In genomic region chr6:21950676-21951075, GRCm38 (mm10) we compare ENCODE assay signal across 8 mouse cellular contexts. TPM values are rescaled to one million over a fixed set of nuclear protein-coding genes. Genes with fewer than 3 reads are reported as not detected.
A peak's percentile ranks its signal among the peaks of the same experiment; 100 is the strongest.
DNase-seq lines count a peak whose midpoint lies in the region; ATAC-seq and TF ChIP-seq lines count a peak whose summit lies in the region.

No protein-coding gene starts in this region.

- H3K9me3 ChIP-seq in heart, embryonic 11.5 days (replicated peaks; ENCODE audit: control insufficient read depth, low read length), result no peaks in the 10 kb centered on the region
- H3K9me3 ChIP-seq in embryonic facial prominence, embryonic 10.5 days, result no peaks in the 10 kb centered on the region
- H3K9me3 ChIP-seq in midbrain, embryonic 13.5 days, result no peaks in the 10 kb centered on the region

- peak overlapping the region; percentile 85 for H3K4me2 ChIP-seq in heart, embryonic 11.5 days
- peak overlapping the region; percentile 70 for H3K4me2 ChIP-seq in midbrain, embryonic 13.5 days (replicated peaks)

- H3K27ac ChIP-seq in heart, embryonic 11.5 days (ENCODE audit: low read depth, low read length), result no peak overlapping the region
- H3K27ac ChIP-seq in embryonic facial prominence, embryonic 10.5 days (replicated peaks), result no peak overlapping the region
- H3K27ac ChIP-seq in kidney, adult 2 months (ENCODE audit: insufficient read depth, low read depth, low read length), result peak overlapping the region; percentile 95
- no peak overlapping the region for H3K27ac ChIP-seq in midbrain, embryonic 13.5 days

- peaks cover 6% of the 10 kb centered on the region for H3K4me1 ChIP-seq in heart, embryonic 11.5 days (ENCODE audit: control insufficient read depth, insufficient read depth, low read length)
- H3K4me1 ChIP-seq in embryonic facial prominence, embryonic 10.5 days, result peaks cover 8% of the 10 kb centered on the region
- H3K4me1 ChIP-seq in kidney, adult 2 months (ENCODE audit: control insufficient read depth, insufficient read depth, low read length), result peaks cover 4% of the 10 kb centered on the region; the same call in 1 of the 2 replicates
- H3K4me1 ChIP-seq in midbrain, embryonic 13.5 days (replicated peaks), result peaks cover 13% of the 10 kb centered on the region

- 81% methylated on average over 2 of the region's 2 CpGs for WGBS in heart, embryonic 11.5 days (ENCODE audit: insufficient replicate concordance)
- WGBS in embryonic facial prominence, embryonic 10.5 days, result 92% methylated on average over 2 of the region's 2 CpGs
- 46% methylated on average over 2 of the region's 2 CpGs for WGBS in kidney, adult 2 months
- 80% methylated on average over 2 of the region's 2 CpGs for WGBS in midbrain, embryonic 13.5 days

- H3K4me3 ChIP-seq in heart, embryonic 11.5 days (ENCODE audit: low read depth, low read length), result peak overlapping the region; percentile 62
- H3K4me3 ChIP-seq in embryonic facial prominence, embryonic 10.5 days, result peak overlapping the region; percentile 88
- peak overlapping the region; percentile 41; the same call in 1 of the 2 replicates for H3K4me3 ChIP-seq in kidney, adult 2 months (ENCODE audit: insufficient read depth, low read depth, low read length)
- H3K4me3 ChIP-seq in midbrain, embryonic 13.5 days (replicated peaks), result peak overlapping the region; percentile 64

- H3K36me3 ChIP-seq in heart, embryonic 11.5 days (ENCODE audit: control insufficient read depth, insufficient read depth, low read length), result 0 out of 2 replicates have a peak, but pooled peaks cover 4% of the 10 kb centered on the region
- H3K36me3 ChIP-seq in embryonic facial prominence, embryonic 10.5 days (replicated peaks), result peaks cover 41% of the 10 kb centered on the region
- H3K36me3 ChIP-seq in kidney, adult 2 months (ENCODE audit: control insufficient read depth, insufficient read depth, low read length), result peaks cover 1% of the 10 kb centered on the region; the same call in 1 of the 2 replicates
- peaks cover 10% of the 10 kb centered on the region for H3K36me3 ChIP-seq in midbrain, embryonic 13.5 days

- TF ChIP-seq CTCF in kidney, adult 2 months (conservative IDR thresholded peaks at IDR 0.05; ENCODE audit: insufficient read depth, insufficient read length, low read depth, low read length), result no peak

- no peaks in the 10 kb centered on the region for H3K27me3 ChIP-seq in heart, embryonic 11.5 days (ENCODE audit: control insufficient read depth, insufficient read depth, low read length)
- H3K27me3 ChIP-seq in embryonic facial prominence, embryonic 10.5 days (replicated peaks; ENCODE audit: low read depth, poor library complexity, severe bottlenecking), result no peaks in the 10 kb centered on the region
- H3K27me3 ChIP-seq in kidney, adult 2 months (replicated peaks; ENCODE audit: control insufficient read depth, insufficient read depth, low read length), result no peaks in the 10 kb centered on the region
- no peaks in the 10 kb centered on the region for H3K27me3 ChIP-seq in midbrain, embryonic 13.5 days

- no peak for DNase-seq in heart, postnatal 10 days
- DNase-seq in embryonic facial prominence, embryonic 10.5 days (ENCODE audit: low spot score), result no peak
- DNase-seq in kidney, adult 2 months, result peak; percentile 78
- no peak for DNase-seq in right cerebral cortex, adult 2 months (ENCODE audit: low spot score in 2 of 2)
- no peak for DNase-seq in layer of hippocampus, adult 9-10 months (ENCODE audit: low spot score)

- ATAC-seq in heart, embryonic 11.5 days (replicated peaks; ENCODE audit: insufficient number of reproducible peaks, low FRiP score, low TSS enrichment), result no peak
- no peak for ATAC-seq in midbrain, embryonic 13.5 days
- no peak for ATAC-seq in frontal cortex, adult (ENCODE audit: low TSS enrichment)

- no peak for TF ChIP-seq POLR2A in kidney, adult 2 months (IDR thresholded peaks at IDR 0.05; ENCODE audit: low read depth, low read length)

- peak overlapping the region; percentile 91 for H3K9ac ChIP-seq in heart, embryonic 11.5 days (ENCODE audit: low read depth, low read length)
- H3K9ac ChIP-seq in midbrain, embryonic 13.5 days (replicated peaks), result peak overlapping the region; percentile 76

- intact Hi-C loops in heart, postnatal 10 days (cut with DNase I), result loop anchor here (5.0 kb wide), 1 partner anchor 113 kb away; no protein-coding TSS in a partner anchor

RNA-seq across cellular contexts. Expression of gene Ing3, which starts 1.3 kb away (rescaled TPM):
- 21.3 and 27.0 TPM in 2 replicates for polyA plus RNA-seq in heart, embryonic 11.5 days (2014; fragmentation: Nextera tagmentation; extraction: Ambion mirVana)
- total RNA-seq in heart, postnatal 10 days (2021), result 10 to 100 TPM; 19.2 TPM
- polyA plus RNA-seq in embryonic facial prominence, embryonic 10.5 days (2016; fragmentation: Nextera tagmentation; extraction: Ambion mirVana), result 56.0 and 56.7 TPM in 2 replicates
- 10.9 and 11.0 TPM in 2 replicates for polyA plus RNA-seq in kidney, adult 2 months (2012; rRNA removed)
- 46.2 and 63.1 TPM in 2 replicates for polyA plus RNA-seq in midbrain, embryonic 13.5 days (2015; fragmentation: Nextera tagmentation; extraction: Ambion mirVana)

RNA-seq across cellular contexts. Expression of gene Cped1, which starts 35.0 kb away (rescaled TPM):
- polyA plus RNA-seq in heart, embryonic 11.5 days (2014; fragmentation: Nextera tagmentation; extraction: Ambion mirVana), result 5.6 and 6.4 TPM in 2 replicates
- 10 to 100 TPM; 13.5 to 15.0 TPM for total RNA-seq in heart, postnatal 10 days (2021)
- 34.4 and 39.3 TPM in 2 replicates for polyA plus RNA-seq in embryonic facial prominence, embryonic 10.5 days (2016; fragmentation: Nextera tagmentation; extraction: Ambion mirVana)
- polyA plus RNA-seq in kidney, adult 2 months (2012; rRNA removed), result 5.9 and 6.2 TPM in 2 replicates
- polyA plus RNA-seq in midbrain, embryonic 13.5 days (2015; fragmentation: Nextera tagmentation; extraction: Ambion mirVana), result 2.8 and 3.2 TPM in 2 replicates
